Mouse (Mus musculus): ENCODE measurements around the gene Vmn1r217.

- TF ChIP-seq CTCF (IDR thresholded peaks at IDR 0.05; ENCODE audit: extremely low read depth, insufficient read depth, low read length) = no peak
- TF ChIP-seq POLR2A (IDR thresholded peaks at IDR 0.05; ENCODE audit: extremely low read depth, insufficient read depth, low read length) = no peak
Measured at GRCm38 (mm10) chr13:23138880-23139279, 20.9 kb upstream of the Vmn1r217 start.

Data from cortical plate, adult 2 months (tissue).